Mouse (Mus musculus): ENCODE results near the gene Lin7a. TPM values are rescaled to one million over a fixed set of nuclear protein-coding genes. Genes with fewer than 3 reads are reported as not detected.

Lin7a gene
- polyA plus RNA-seq, 1 experiment: not detected

GRCm38 (mm10) chr10:107313395-107313794 is 41.9 kb downstream of the Lin7a start:
- TF ChIP-seq FLI1 (IDR thresholded peaks at IDR 0.05; ENCODE audit: low read length): no peak
- no peak for TF ChIP-seq GATA1 (IDR thresholded peaks at IDR 0.05; ENCODE audit: borderline replicate concordance, low read length)
- Histone ChIP-seq H3K9me3 (peaks cover 13% of the 10 kb centered on the region), H3K4me1 (no peaks in the 10 kb centered on the region), H3K36me3 (replicated peaks; ENCODE audit: low read length) (no peaks in the 10 kb centered on the region), H3K27me3 (replicated peaks) (no peaks in the 10 kb centered on the region), H3K4me3 (replicated peaks) (no peak overlapping the region)

- H3K4me1 ChIP-seq: no peaks in the 10 kb centered on the region
- TF ChIP-seq FLI1 (IDR thresholded peaks at IDR 0.05; ENCODE audit: low read length) (no peak), GATA1 (IDR thresholded peaks at IDR 0.05; ENCODE audit: borderline replicate concordance, low read length) (no peak)
These were observed 43.8 kb downstream of the Lin7a start for GRCm38 (mm10) chr10:107315251-107315650.

GRCm38 (mm10) chr10:107315681-107316080 is 44.2 kb downstream of the Lin7a start:
- Histone ChIP-seq H3K27me3 (replicated peaks) (no peaks in the 10 kb centered on the region), H3K9me3 (peaks cover 29% of the 10 kb centered on the region), H3K4me3 (replicated peaks) (no peak overlapping the region), H3K4me1 (no peaks in the 10 kb centered on the region), H3K36me3 (replicated peaks; ENCODE audit: low read length) (no peaks in the 10 kb centered on the region)
- TF ChIP-seq FLI1 (IDR thresholded peaks at IDR 0.05; ENCODE audit: low read length) (no peak), GATA1 (IDR thresholded peaks at IDR 0.05; ENCODE audit: borderline replicate concordance, low read length) (no peak)

More at GRCm38 (mm10) chr10:107315251-107315650, 43.8 kb downstream of the Lin7a start:
- H3K4me3 ChIP-seq (replicated peaks): no peak overlapping the region
- H3K36me3 ChIP-seq (replicated peaks; ENCODE audit: low read length): no peaks in the 10 kb centered on the region
- no peaks in the 10 kb centered on the region for H3K27me3 ChIP-seq (replicated peaks)
- peaks cover 25% of the 10 kb centered on the region for H3K9me3 ChIP-seq

GRCm38 (mm10) chr10:107316100-107316499 is 44.6 kb downstream of the Lin7a start:
- no peaks in the 10 kb centered on the region for H3K36me3 ChIP-seq (replicated peaks; ENCODE audit: low read length)
- no peaks in the 10 kb centered on the region for H3K4me1 ChIP-seq
- no peaks in the 10 kb centered on the region for H3K27me3 ChIP-seq (replicated peaks)
- TF ChIP-seq FLI1 (IDR thresholded peaks at IDR 0.05; ENCODE audit: low read length): no peak
- no peak for TF ChIP-seq GATA1 (IDR thresholded peaks at IDR 0.05; ENCODE audit: borderline replicate concordance, low read length)
- peaks cover 32% of the 10 kb centered on the region for H3K9me3 ChIP-seq
- H3K4me3 ChIP-seq (replicated peaks): no peak overlapping the region

- H3K27me3 ChIP-seq (replicated peaks): no peaks in the 10 kb centered on the region
- H3K4me3 ChIP-seq (replicated peaks): no peak overlapping the region
- TF ChIP-seq GATA1 (IDR thresholded peaks at IDR 0.05; ENCODE audit: borderline replicate concordance, low read length) (no peak), FLI1 (IDR thresholded peaks at IDR 0.05; ENCODE audit: low read length) (no peak)
These were observed 48.2 kb downstream of the Lin7a start for GRCm38 (mm10) chr10:107319648-107320047.

GRCm38 (mm10) chr10:107323865-107324264 is 52.4 kb downstream of the Lin7a start:
- H3K4me1 ChIP-seq: no peaks in the 10 kb centered on the region
- H3K9me3 ChIP-seq: peaks cover 18% of the 10 kb centered on the region
- H3K36me3 ChIP-seq (replicated peaks; ENCODE audit: low read length): no peaks in the 10 kb centered on the region
- H3K27me3 ChIP-seq (replicated peaks): no peaks in the 10 kb centered on the region
- H3K4me3 ChIP-seq (replicated peaks): no peak overlapping the region
- TF ChIP-seq GATA1 (IDR thresholded peaks at IDR 0.05; ENCODE audit: borderline replicate concordance, low read length) (no peak), FLI1 (IDR thresholded peaks at IDR 0.05; ENCODE audit: low read length) (no peak)

More at GRCm38 (mm10) chr10:107319648-107320047, 48.2 kb downstream of the Lin7a start:
- no peaks in the 10 kb centered on the region for H3K4me1 ChIP-seq
- H3K9me3 ChIP-seq: peaks cover 25% of the 10 kb centered on the region
- no peaks in the 10 kb centered on the region for H3K36me3 ChIP-seq (replicated peaks; ENCODE audit: low read length)

GRCm38 (mm10) chr10:107325558-107325957 is 54.1 kb downstream of the Lin7a start:
- Histone ChIP-seq H3K36me3 (replicated peaks; ENCODE audit: low read length) (no peaks in the 10 kb centered on the region), H3K4me1 (no peaks in the 10 kb centered on the region), H3K9me3 (peaks cover 7% of the 10 kb centered on the region), H3K27me3 (replicated peaks) (no peaks in the 10 kb centered on the region), H3K4me3 (replicated peaks) (no peak overlapping the region)
- no peak for TF ChIP-seq GATA1 (IDR thresholded peaks at IDR 0.05; ENCODE audit: borderline replicate concordance, low read length)
- TF ChIP-seq FLI1 (IDR thresholded peaks at IDR 0.05; ENCODE audit: low read length): no peak

GRCm38 (mm10) chr10:107339524-107339923 is 68.0 kb downstream of the Lin7a start:
- Histone ChIP-seq H3K36me3 (replicated peaks; ENCODE audit: low read length) (no peaks in the 10 kb centered on the region), H3K9me3 (peaks cover 14% of the 10 kb centered on the region), H3K27me3 (replicated peaks) (no peaks in the 10 kb centered on the region), H3K4me3 (replicated peaks) (no peak overlapping the region), H3K4me1 (no peaks in the 10 kb centered on the region)
- no peak for TF ChIP-seq FLI1 (IDR thresholded peaks at IDR 0.05; ENCODE audit: low read length)
- TF ChIP-seq GATA1 (IDR thresholded peaks at IDR 0.05; ENCODE audit: borderline replicate concordance, low read length): no peak

- H3K4me1 ChIP-seq: no peaks in the 10 kb centered on the region
- TF ChIP-seq GATA1 (IDR thresholded peaks at IDR 0.05; ENCODE audit: borderline replicate concordance, low read length): no peak
- no peak overlapping the region for H3K4me3 ChIP-seq (replicated peaks)
- peaks cover 11% of the 10 kb centered on the region; the same call in 1 of the 2 replicates for H3K9me3 ChIP-seq
- H3K27me3 ChIP-seq (replicated peaks): no peaks in the 10 kb centered on the region
- H3K36me3 ChIP-seq (replicated peaks; ENCODE audit: low read length): no peaks in the 10 kb centered on the region
These were observed 69.7 kb downstream of the Lin7a start for GRCm38 (mm10) chr10:107341151-107341550.

GRCm38 (mm10) chr10:107344200-107344599 is 72.7 kb downstream of the Lin7a start:
- H3K36me3 ChIP-seq (replicated peaks; ENCODE audit: low read length): no peaks in the 10 kb centered on the region
- peaks cover 11% of the 10 kb centered on the region; the same call in 1 of the 2 replicates for H3K9me3 ChIP-seq
- TF ChIP-seq GATA1 (IDR thresholded peaks at IDR 0.05; ENCODE audit: borderline replicate concordance, low read length) (no peak), FLI1 (IDR thresholded peaks at IDR 0.05; ENCODE audit: low read length) (no peak)
- H3K4me1 ChIP-seq: no peaks in the 10 kb centered on the region
- no peak overlapping the region for H3K4me3 ChIP-seq (replicated peaks)
- no peaks in the 10 kb centered on the region for H3K27me3 ChIP-seq (replicated peaks)

GRCm38 (mm10) chr10:107347842-107348241 is 76.4 kb downstream of the Lin7a start:
- TF ChIP-seq GATA1 (IDR thresholded peaks at IDR 0.05; ENCODE audit: borderline replicate concordance, low read length) (no peak), FLI1 (IDR thresholded peaks at IDR 0.05; ENCODE audit: low read length) (no peak)
- Histone ChIP-seq H3K9me3 (0 out of 2 replicates have a peak, but pooled peaks cover 6% of the 10 kb centered on the region), H3K4me3 (replicated peaks) (no peak overlapping the region), H3K4me1 (no peaks in the 10 kb centered on the region), H3K36me3 (replicated peaks; ENCODE audit: low read length) (no peaks in the 10 kb centered on the region), H3K27me3 (replicated peaks) (no peaks in the 10 kb centered on the region)

All from megakaryocyte, embryonic 14.5 days (primary cell).